Mouse (Mus musculus) forebrain, embryonic 15.5 days (tissue): ENCODE data around the gene Zfp750. TPM values are rescaled to one million over a fixed set of nuclear protein-coding genes. Genes with fewer than 3 reads are reported as not detected.

Experiments
- ATAC-seq: fragments of 200-750 bp; cut with Nextera tagmentation; replicated peaks from 2 replicates; pipeline ENCODE4 v1.8.0; 2017; ENCODE audit warnings: mild to moderate bottlenecking, moderate TSS enrichment, moderate library complexity
- H3K27ac ChIP-seq: fragments of 300-500 bp; sonication (generic); replicated peaks from 2 replicates; pipeline ENCODE4 v1.5.1; 2015; ENCODE audit warnings: mild to moderate bottlenecking, inconsistent platforms
- H3K27me3 ChIP-seq: fragments of 300-500 bp; sonication (generic); 2 replicates; pipeline ENCODE4 v1.6.1; 2015; ENCODE audit warnings: inconsistent platforms
- H3K36me3 ChIP-seq: fragments of 300-500 bp; sonication (generic); 2 replicates; pipeline ENCODE4 v1.6.1; 2015; ENCODE audit warnings: mild to moderate bottlenecking, inconsistent platforms
- H3K4me1 ChIP-seq: fragments of 300-500 bp; sonication (generic); 2 replicates; pipeline ENCODE4 v1.6.1; 2015; ENCODE audit warnings: inconsistent platforms
- H3K4me2 ChIP-seq: fragments of 300-500 bp; sonication (generic); replicated peaks from 2 replicates; pipeline ENCODE4 v1.6.1; 2015; ENCODE audit warnings: mild to moderate bottlenecking, inconsistent platforms
- H3K4me3 ChIP-seq: fragments of 300-500 bp; sonication (generic); 2 replicates; pipeline ENCODE4 v1.5.1; 2015; ENCODE audit warnings: mild to moderate bottlenecking, inconsistent platforms
- H3K9ac ChIP-seq: fragments of 300-500 bp; sonication (generic); replicated peaks from 2 replicates; pipeline ENCODE4 v1.6.1; 2015; ENCODE audit warnings: mild to moderate bottlenecking, inconsistent platforms
- H3K9me3 ChIP-seq: fragments of 300-500 bp; sonication (generic); 2 replicates; pipeline ENCODE4 v1.6.1; 2016; ENCODE audit warnings: inconsistent platforms
- WGBS: fragments of 180-500 bp; shearing (Covaris S2); methylation state at CpG from one replicate; pipeline ENCODE4 v1.1.7; 2015; ENCODE audit warnings: mixed read lengths; 5-methylcytosine and 5-hydroxymethylcytosine counted together
- polyA plus RNA-seq: library from polyadenylated mRNA; unstranded; fragments of >200 nt; fragmentation: Nextera tagmentation; extraction: Ambion mirVana; gene quantifications from 2 replicates; pipeline ENCODE4 v1.2.1, GENCODE M21; 2015

Gene Zfp750
- polyA plus RNA-seq, 1 experiment from 2014 or later: 0.41 TPM

- Histone ChIP-seq H3K4me3 (no peak overlapping the region), H3K27ac (no peak overlapping the region), H3K9ac (no peak overlapping the region), H3K4me1 (no peaks in the 10 kb centered on the region), H3K9me3 (no peaks in the 10 kb centered on the region), H3K27me3 (no peaks in the 10 kb centered on the region), H3K4me2 (no peak overlapping the region), H3K36me3 (no peaks in the 10 kb centered on the region)
- WGBS: 90% methylated on average over 7 of the region's 7 CpGs
- no peak for ATAC-seq
These were observed 5.1 kb upstream of the Zfp750 start for GRCm38 (mm10) chr11:121524191-121524590.

GRCm38 (mm10) chr11:121522156-121522762 lies 3.1 kb upstream of the Zfp750 start:
- Histone ChIP-seq H3K27ac (no peak overlapping the region), H3K4me3 (no peak overlapping the region), H3K36me3 (no peaks in the 10 kb centered on the region), H3K27me3 (no peaks in the 10 kb centered on the region), H3K4me2 (no peak overlapping the region), H3K9me3 (no peaks in the 10 kb centered on the region), H3K4me1 (no peaks in the 10 kb centered on the region), H3K9ac (no peak overlapping the region)
- ATAC-seq: no peak
- 90% methylated on average over 4 of the region's 4 CpGs for whole genome bisulfite sequencing

GRCm38 (mm10) chr11:121520761-121521160 lies 1.6 kb upstream of the Zfp750 start:
- no peak overlapping the region for H3K27ac ChIP-seq
- no peak overlapping the region for H3K4me2 ChIP-seq
- H3K36me3 ChIP-seq: no peaks in the 10 kb centered on the region
- H3K4me3 ChIP-seq: no peak overlapping the region
- H3K9me3 ChIP-seq: no peaks in the 10 kb centered on the region
- no peak for ATAC-seq
- 85% methylated on average over 2 of the region's 2 CpGs for WGBS
- no peaks in the 10 kb centered on the region for H3K27me3 ChIP-seq
- H3K9ac ChIP-seq: no peak overlapping the region
- H3K4me1 ChIP-seq: no peaks in the 10 kb centered on the region

- Histone ChIP-seq H3K4me3 (no peak overlapping the region), H3K9me3 (no peaks in the 10 kb centered on the region), H3K4me2 (no peak overlapping the region), H3K36me3 (no peaks in the 10 kb centered on the region), H3K27me3 (no peaks in the 10 kb centered on the region), H3K9ac (no peak overlapping the region), H3K4me1 (no peaks in the 10 kb centered on the region), H3K27ac (no peak overlapping the region)
- no peak for ATAC-seq
- 89% methylated on average over 7 of the region's 7 CpGs for WGBS
These were observed 570 bp upstream of the Zfp750 start for GRCm38 (mm10) chr11:121519703-121520102.

- WGBS: 75% methylated on average over 17 of the region's 17 CpGs
These were observed 1.3 kb downstream of the Zfp750 start for GRCm38 (mm10) chr11:121517687-121518465.

GRCm38 (mm10) chr11:121516906-121517305 lies 2.2 kb downstream of the Zfp750 start:
- H3K27me3 ChIP-seq: no peaks in the 10 kb centered on the region
- H3K4me3 ChIP-seq: no peak overlapping the region
- H3K27ac ChIP-seq: no peak overlapping the region
- H3K4me2 ChIP-seq: no peak overlapping the region
- peaks cover 9% of the 10 kb centered on the region for H3K4me1 ChIP-seq
- ATAC-seq: no peak
- H3K9ac ChIP-seq: no peak overlapping the region
- H3K36me3 ChIP-seq: no peaks in the 10 kb centered on the region; the same call in 1 of the 2 replicates
- no peaks in the 10 kb centered on the region for H3K9me3 ChIP-seq
- 74% methylated on average over 3 of the region's 3 CpGs for WGBS

More at GRCm38 (mm10) chr11:121517687-121518465, 1.3 kb downstream of the Zfp750 start:
- Histone ChIP-seq H3K27me3 (no peaks in the 10 kb centered on the region), H3K27ac (no peak overlapping the region), H3K4me1 (peaks cover 6% of the 10 kb centered on the region), H3K4me2 (no peak overlapping the region), H3K4me3 (no peak overlapping the region), H3K9me3 (no peaks in the 10 kb centered on the region), H3K9ac (no peak overlapping the region), H3K36me3 (no peaks in the 10 kb centered on the region)
- no peak for ATAC-seq

- Histone ChIP-seq H3K4me1 (peaks cover 9% of the 10 kb centered on the region), H3K4me3 (no peak overlapping the region), H3K9ac (no peak overlapping the region), H3K36me3 (no peaks in the 10 kb centered on the region; the same call in 1 of the 2 replicates), H3K9me3 (no peaks in the 10 kb centered on the region), H3K4me2 (no peak overlapping the region), H3K27ac (no peak overlapping the region), H3K27me3 (no peaks in the 10 kb centered on the region)
- ATAC-seq: no peak
- 84% methylated on average over 9 of the region's 9 CpGs for WGBS
These were observed 3.1 kb downstream of the Zfp750 start for GRCm38 (mm10) chr11:121515996-121516395.

- no peaks in the 10 kb centered on the region; the same call in 1 of the 2 replicates for H3K36me3 ChIP-seq
- no peaks in the 10 kb centered on the region for H3K27me3 ChIP-seq
- H3K9me3 ChIP-seq: no peaks in the 10 kb centered on the region
- 78% methylated on average over 8 of the region's 8 CpGs for WGBS
- H3K4me1 ChIP-seq: peaks cover 9% of the 10 kb centered on the region
- peak overlapping the region; percentile 47; the same call in 1 of the 2 replicates for H3K27ac ChIP-seq
- H3K4me3 ChIP-seq: no peak overlapping the region
- 0 out of 2 replicates have a peak, but pooled peaks have one; percentile 38 for ATAC-seq
- no peak overlapping the region for H3K4me2 ChIP-seq
- no peak overlapping the region for H3K9ac ChIP-seq
These were observed 6.1 kb downstream of the Zfp750 start for GRCm38 (mm10) chr11:121512896-121513572.

- WGBS: 77% methylated on average over 9 of the region's 9 CpGs
- H3K36me3 ChIP-seq: peaks cover 2% of the 10 kb centered on the region; the same call in 1 of the 2 replicates
These were observed 8.5 kb downstream of the Zfp750 start for GRCm38 (mm10) chr11:121510512-121511246.

GRCm38 (mm10) chr11:121508478-121508877 lies 10.7 kb downstream of the Zfp750 start:
- H3K4me3 ChIP-seq: no peak overlapping the region
- ATAC-seq: no peak
- no peaks in the 10 kb centered on the region for H3K27me3 ChIP-seq
- no peak overlapping the region for H3K27ac ChIP-seq
- H3K4me1 ChIP-seq: peaks cover 9% of the 10 kb centered on the region
- peaks cover 14% of the 10 kb centered on the region; the same call in 1 of the 2 replicates for H3K36me3 ChIP-seq
- H3K9me3 ChIP-seq: no peaks in the 10 kb centered on the region
- no peak overlapping the region for H3K9ac ChIP-seq
- no peak overlapping the region for H3K4me2 ChIP-seq
- 87% methylated on average over 4 of the region's 4 CpGs for WGBS

More at GRCm38 (mm10) chr11:121510512-121511246, 8.5 kb downstream of the Zfp750 start:
- Histone ChIP-seq H3K4me2 (no peak overlapping the region), H3K4me3 (no peak overlapping the region), H3K9me3 (no peaks in the 10 kb centered on the region), H3K27ac (no peak overlapping the region), H3K4me1 (peaks cover 9% of the 10 kb centered on the region), H3K9ac (no peak overlapping the region), H3K27me3 (no peaks in the 10 kb centered on the region)
- no peak for ATAC-seq

- Histone ChIP-seq H3K4me1 (no peaks in the 10 kb centered on the region), H3K4me3 (no peak overlapping the region), H3K9ac (no peak overlapping the region), H3K27ac (no peak overlapping the region), H3K4me2 (no peak overlapping the region), H3K27me3 (no peaks in the 10 kb centered on the region), H3K36me3 (peaks cover 35% of the 10 kb centered on the region), H3K9me3 (no peaks in the 10 kb centered on the region)
- WGBS: 66% methylated on average over 4 of the region's 4 CpGs
- ATAC-seq: no peak
These were observed 16.9 kb downstream of the Zfp750 start for GRCm38 (mm10) chr11:121502000-121502860.
